Mouse (Mus musculus): ENCODE measurements around the gene Gm44511. TPM values are rescaled to one million over a fixed set of nuclear protein-coding genes. Genes with fewer than 3 reads are reported as not detected.

The Gm44511 gene
- polyA plus RNA-seq, 1 experiment from 2014 or later = not detected

DNA sequence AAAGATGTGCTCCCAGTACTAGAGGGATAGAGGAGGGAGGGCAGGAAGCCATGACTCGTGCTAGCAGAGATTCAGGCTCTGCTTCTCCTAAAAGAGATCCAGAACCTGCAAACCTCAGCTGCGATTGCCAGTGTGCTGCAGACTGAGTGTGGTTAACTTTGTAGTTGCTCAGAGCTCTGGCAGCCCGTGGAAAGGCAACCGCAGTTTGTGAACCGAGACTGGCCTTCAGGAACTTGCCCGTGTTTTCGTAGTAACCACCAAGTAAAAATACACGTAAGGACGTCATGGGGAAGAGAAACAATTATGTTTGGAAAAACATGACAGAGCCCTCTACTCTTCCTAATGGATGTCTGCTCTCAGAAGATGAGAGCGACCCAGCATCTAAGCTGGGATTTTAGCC lies 6.9 kb upstream of the Gm44511 start:
- Histone ChIP-seq H3K4me1 (ENCODE audit: insufficient read depth) (peaks cover 26% of the 10 kb centered on the region), H3K4me2 (ENCODE audit: low read depth, low read length) (no peak overlapping the region), H3K9ac (replicated peaks) (no peak overlapping the region), H3K27me3 (ENCODE audit: insufficient read depth, low read length) (0 out of 2 replicates have a peak, but pooled peaks cover 12% of the 10 kb centered on the region), H3K27ac (ENCODE audit: low read depth) (no peak overlapping the region), H3K36me3 (replicated peaks; ENCODE audit: insufficient read depth, low read length) (no peaks in the 10 kb centered on the region), H3K9me3 (ENCODE audit: low read length) (no peaks in the 10 kb centered on the region), H3K4me3 (ENCODE audit: low read depth, low read length) (no peak overlapping the region)
- ATAC-seq = no peak
- no peak for TF ChIP-seq EP300 (IDR thresholded peaks at IDR 0.05; ENCODE audit: low read depth)
- no peak for TF ChIP-seq CTCF (IDR thresholded peaks at IDR 0.05; ENCODE audit: low read depth)
- DNase-seq = no peak
- 64% methylated on average over 10 of the region's 10 CpGs for WGBS (ENCODE audit: insufficient replicate concordance)

DNA sequence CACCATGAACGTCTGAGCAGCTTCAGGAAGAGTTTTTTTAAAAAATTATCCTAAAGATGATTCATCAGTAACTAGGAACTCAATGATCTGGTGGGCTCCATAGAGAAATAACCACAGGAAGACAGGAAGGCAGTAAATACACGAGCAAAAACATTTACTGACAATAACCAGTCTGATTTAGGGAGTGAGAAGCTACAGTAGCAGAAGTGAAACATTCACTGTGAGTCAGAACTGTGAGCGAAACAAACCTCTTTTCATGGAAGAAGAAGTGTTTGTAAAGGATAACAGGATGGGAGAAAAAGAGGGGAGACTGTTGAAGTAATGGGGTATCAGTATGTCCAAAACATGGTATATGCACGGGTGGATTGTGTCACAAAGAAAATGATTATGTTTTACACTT lies 3.7 kb upstream of the Gm44511 start:
- Histone ChIP-seq H3K36me3 (replicated peaks; ENCODE audit: insufficient read depth, low read length) (no peaks in the 10 kb centered on the region), H3K4me1 (ENCODE audit: insufficient read depth) (no peaks in the 10 kb centered on the region), H3K4me2 (ENCODE audit: low read depth, low read length) (no peak overlapping the region), H3K9ac (replicated peaks) (no peak overlapping the region), H3K9me3 (ENCODE audit: low read length) (no peaks in the 10 kb centered on the region), H3K27me3 (ENCODE audit: insufficient read depth, low read length) (0 out of 2 replicates have a peak, but pooled peaks cover 12% of the 10 kb centered on the region), H3K4me3 (ENCODE audit: low read depth, low read length) (no peak overlapping the region), H3K27ac (ENCODE audit: low read depth) (no peak overlapping the region)
- DNase-seq = no peak
- 52% methylated on average over 4 of the region's 4 CpGs for WGBS (ENCODE audit: insufficient replicate concordance)
- ATAC-seq = no peak
- TF ChIP-seq EP300 (IDR thresholded peaks at IDR 0.05; ENCODE audit: low read depth) (no peak), CTCF (IDR thresholded peaks at IDR 0.05; ENCODE audit: low read depth) (no peak)

DNA sequence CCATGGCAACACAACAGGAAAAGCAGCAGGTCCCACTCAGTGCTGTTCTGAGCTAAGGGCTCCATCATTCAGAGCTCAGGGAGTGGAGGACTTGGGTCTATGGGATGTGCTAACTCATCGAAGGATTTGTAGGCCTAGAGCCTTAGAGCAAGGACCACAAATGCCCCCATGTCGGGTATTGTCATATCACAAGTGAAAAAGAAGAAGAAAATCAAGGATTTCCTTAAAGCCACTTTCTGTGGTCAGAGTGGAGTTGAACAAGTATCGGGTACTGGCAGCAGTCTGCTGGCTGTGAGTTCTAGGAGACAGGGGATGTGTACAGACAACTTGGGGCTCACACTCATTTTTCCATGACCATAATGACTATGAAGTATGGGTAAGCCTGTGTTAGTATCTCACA lies 666 bp upstream of the Gm44511 start:
- Histone ChIP-seq H3K27ac (ENCODE audit: low read depth) (no peak overlapping the region), H3K9me3 (ENCODE audit: low read length) (no peaks in the 10 kb centered on the region), H3K9ac (replicated peaks) (no peak overlapping the region), H3K4me3 (ENCODE audit: low read depth, low read length) (no peak overlapping the region), H3K36me3 (replicated peaks; ENCODE audit: insufficient read depth, low read length) (no peaks in the 10 kb centered on the region), H3K4me1 (ENCODE audit: insufficient read depth) (no peaks in the 10 kb centered on the region), H3K27me3 (ENCODE audit: insufficient read depth, low read length) (0 out of 2 replicates have a peak, but pooled peaks cover 5% of the 10 kb centered on the region), H3K4me2 (ENCODE audit: low read depth, low read length) (no peak overlapping the region)
- no peak for TF ChIP-seq CTCF (IDR thresholded peaks at IDR 0.05; ENCODE audit: low read depth)
- no peak for TF ChIP-seq EP300 (IDR thresholded peaks at IDR 0.05; ENCODE audit: low read depth)
- ATAC-seq = no peak
- DNase-seq = no peak
- WGBS (ENCODE audit: insufficient replicate concordance) = 67% methylated on average over 3 of the region's 3 CpGs

DNA sequence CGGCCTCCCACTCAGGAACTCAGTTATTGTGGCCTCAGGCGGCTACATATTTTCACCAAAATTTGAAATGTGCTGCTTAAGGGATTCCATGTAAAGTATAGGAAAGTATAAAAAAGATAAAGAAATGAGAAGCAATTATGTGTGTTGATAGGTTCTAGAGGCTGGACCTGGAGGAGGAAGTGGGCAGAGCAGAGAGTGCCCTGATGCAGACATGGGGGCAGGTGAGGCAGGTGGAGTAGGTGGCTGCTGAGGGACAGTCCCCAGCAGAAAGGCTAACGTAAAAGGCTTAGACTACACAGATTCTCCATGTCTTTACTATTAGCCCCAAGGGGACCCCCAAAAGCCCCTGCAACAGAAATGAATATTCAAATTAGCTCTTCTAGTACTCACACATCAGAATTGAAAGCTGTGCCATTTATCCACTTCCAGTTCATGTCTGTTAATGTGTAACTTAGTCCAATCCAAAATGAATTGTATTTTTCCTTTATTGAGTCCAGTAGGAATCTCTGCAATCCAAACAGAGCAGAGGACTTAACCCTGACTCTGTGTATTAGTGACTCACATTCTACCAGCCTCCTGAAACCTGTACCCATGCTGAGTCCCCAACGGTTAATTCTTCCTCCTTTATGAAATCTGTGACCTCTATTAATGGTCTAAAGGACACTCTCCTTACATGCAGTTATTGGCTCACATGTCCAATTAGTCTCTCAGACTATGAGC lies 7.9 kb downstream of the Gm44511 start:
- Histone ChIP-seq H3K27ac (ENCODE audit: low read depth) (no peak overlapping the region), H3K4me2 (ENCODE audit: low read depth, low read length) (no peak overlapping the region), H3K27me3 (ENCODE audit: insufficient read depth, low read length) (peaks cover 8% of the 10 kb centered on the region; the same call in 1 of the 2 replicates), H3K9ac (replicated peaks) (no peak overlapping the region), H3K9me3 (ENCODE audit: low read length) (no peaks in the 10 kb centered on the region), H3K4me3 (ENCODE audit: low read depth, low read length) (no peak overlapping the region), H3K36me3 (replicated peaks; ENCODE audit: insufficient read depth, low read length) (no peaks in the 10 kb centered on the region), H3K4me1 (ENCODE audit: insufficient read depth) (no peaks in the 10 kb centered on the region)
- TF ChIP-seq CTCF (IDR thresholded peaks at IDR 0.05; ENCODE audit: low read depth) (no peak), EP300 (IDR thresholded peaks at IDR 0.05; ENCODE audit: low read depth) (no peak)
- no peak for DNase-seq
- 81% methylated on average over 4 of the region's 4 CpGs for WGBS (ENCODE audit: insufficient replicate concordance)
- no peak for ATAC-seq

DNA sequence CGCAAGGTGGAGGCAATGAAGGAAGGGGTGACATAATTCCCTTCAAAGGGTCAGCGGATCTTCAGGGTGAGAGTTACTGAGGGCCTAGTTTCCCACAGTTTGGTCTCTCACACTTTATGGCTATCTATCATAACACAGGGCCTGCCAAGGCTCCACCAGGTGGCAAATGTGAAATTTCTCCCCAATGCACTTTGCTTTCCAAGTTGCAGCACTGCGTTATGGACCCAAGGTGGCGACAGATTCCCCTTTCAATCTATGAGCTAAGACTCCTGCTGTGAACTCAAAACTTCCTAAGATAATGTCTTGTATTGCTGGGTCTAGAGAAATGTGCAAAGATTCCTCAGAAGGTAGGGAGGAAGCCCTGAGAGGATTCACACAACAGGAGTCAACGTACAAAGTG lies 17.6 kb downstream of the Gm44511 start:
- 83% methylated on average over 5 of the region's 5 CpGs for WGBS (ENCODE audit: insufficient replicate concordance)
- Histone ChIP-seq H3K27me3 (ENCODE audit: insufficient read depth, low read length) (no peaks in the 10 kb centered on the region), H3K9me3 (ENCODE audit: low read length) (no peaks in the 10 kb centered on the region), H3K4me2 (ENCODE audit: low read depth, low read length) (no peak overlapping the region), H3K4me1 (ENCODE audit: insufficient read depth) (no peaks in the 10 kb centered on the region), H3K9ac (replicated peaks) (no peak overlapping the region), H3K4me3 (ENCODE audit: low read depth, low read length) (no peak overlapping the region), H3K36me3 (replicated peaks; ENCODE audit: insufficient read depth, low read length) (no peaks in the 10 kb centered on the region), H3K27ac (ENCODE audit: low read depth) (no peak overlapping the region)
- ATAC-seq (no peak), DNase-seq (peak; percentile 30)
- TF ChIP-seq EP300 (IDR thresholded peaks at IDR 0.05; ENCODE audit: low read depth) = no peak
- peak; percentile 63 for TF ChIP-seq CTCF (IDR thresholded peaks at IDR 0.05; ENCODE audit: low read depth)

DNA sequence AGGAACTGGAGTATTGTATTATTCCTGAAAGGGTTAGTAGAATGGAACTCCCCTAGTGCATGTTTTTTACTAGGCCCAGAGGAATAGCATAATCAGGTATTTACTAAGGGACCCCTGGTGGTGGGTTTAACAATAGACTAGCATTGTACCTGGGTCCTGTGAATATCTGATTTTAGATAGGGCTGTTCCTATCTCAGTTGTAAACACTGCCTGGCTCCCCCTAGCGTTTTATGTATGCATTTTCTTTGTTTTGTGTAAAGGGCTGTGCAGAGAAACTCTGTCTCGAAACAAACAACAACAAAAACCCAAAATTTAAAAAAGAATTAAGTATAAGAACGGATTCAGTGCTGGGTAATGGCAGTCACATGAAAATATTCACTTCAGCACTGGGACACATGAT lies 19.1 kb downstream of the Gm44511 start:
- 65% methylated on average over 3 of the region's 3 CpGs for WGBS (ENCODE audit: insufficient replicate concordance)

More for the DNA sequence above, 19.1 kb downstream of the Gm44511 start:
- Histone ChIP-seq H3K9me3 (ENCODE audit: low read length) (no peaks in the 10 kb centered on the region), H3K4me2 (ENCODE audit: low read depth, low read length) (no peak overlapping the region), H3K36me3 (replicated peaks; ENCODE audit: insufficient read depth, low read length) (no peaks in the 10 kb centered on the region), H3K9ac (replicated peaks) (no peak overlapping the region), H3K4me1 (ENCODE audit: insufficient read depth) (peaks cover 4% of the 10 kb centered on the region), H3K4me3 (ENCODE audit: low read depth, low read length) (no peak overlapping the region), H3K27ac (ENCODE audit: low read depth) (no peak overlapping the region), H3K27me3 (ENCODE audit: insufficient read depth, low read length) (no peaks in the 10 kb centered on the region)
- ATAC-seq (no peak), DNase-seq (no peak)
- TF ChIP-seq CTCF (IDR thresholded peaks at IDR 0.05; ENCODE audit: low read depth) (peak; percentile 36), EP300 (IDR thresholded peaks at IDR 0.05; ENCODE audit: low read depth) (no peak)

All from liver, postnatal 0 days (tissue).